Mouse (Mus musculus) lung, postnatal 14 days (tissue): ENCODE results near the gene Tenm2.

Source experiments
- DNase-seq: peaks from one replicate; pipeline ENCODE4 v3.0.0; 2021

Gene Tenm2

DNA sequence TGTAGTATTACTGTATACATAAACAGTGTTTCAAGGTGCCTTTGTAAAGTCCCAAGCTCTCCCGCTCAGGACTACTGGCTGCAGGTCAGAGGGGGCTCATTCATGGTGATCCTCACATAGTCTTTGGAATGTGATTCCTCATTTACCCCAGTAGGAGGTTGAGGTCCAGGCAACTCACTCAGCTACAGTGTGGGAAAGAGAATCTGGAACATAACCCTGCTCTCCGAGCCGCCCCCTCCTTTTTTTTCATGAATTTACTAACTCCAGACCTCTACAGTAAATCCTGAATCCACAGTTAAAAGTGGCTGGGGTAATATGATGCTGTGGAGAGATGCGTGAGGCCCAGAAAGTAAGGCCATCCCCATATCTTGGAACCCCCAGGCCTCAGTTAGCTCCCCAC, 1066.0 kb downstream of the Tenm2 start:
- DNase-seq: no peak

DNA sequence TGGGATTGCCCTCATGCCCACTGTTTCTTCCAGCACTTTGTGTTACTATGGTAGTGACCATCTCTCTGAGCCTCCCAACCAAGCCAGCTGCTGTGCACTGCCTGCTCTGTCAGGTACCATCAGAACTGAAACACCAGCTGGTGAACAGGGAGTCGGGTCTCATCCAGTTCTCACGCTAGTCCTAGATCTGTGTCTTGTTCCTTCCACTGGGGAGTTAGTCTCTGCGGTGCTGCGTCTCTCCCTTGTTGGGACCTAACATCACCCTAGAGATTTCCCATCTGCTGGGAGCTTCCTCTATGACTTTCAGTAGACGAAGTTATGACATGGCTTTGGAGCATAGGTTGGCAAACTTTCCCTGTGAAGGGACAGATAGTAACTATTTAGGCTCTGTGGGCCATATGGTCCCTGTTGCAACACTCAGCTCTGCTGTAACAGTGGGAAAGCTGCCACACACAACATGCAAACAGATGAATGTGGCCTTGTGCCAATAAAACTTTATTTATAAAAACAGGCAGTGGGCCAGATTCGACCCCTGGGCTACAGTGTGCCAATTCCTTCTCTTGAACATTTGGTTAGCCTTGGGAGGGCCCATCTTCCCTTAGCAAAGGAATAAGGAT, 1066.7 kb downstream of the Tenm2 start:
- peak; percentile 3 for DNase-seq

DNA sequence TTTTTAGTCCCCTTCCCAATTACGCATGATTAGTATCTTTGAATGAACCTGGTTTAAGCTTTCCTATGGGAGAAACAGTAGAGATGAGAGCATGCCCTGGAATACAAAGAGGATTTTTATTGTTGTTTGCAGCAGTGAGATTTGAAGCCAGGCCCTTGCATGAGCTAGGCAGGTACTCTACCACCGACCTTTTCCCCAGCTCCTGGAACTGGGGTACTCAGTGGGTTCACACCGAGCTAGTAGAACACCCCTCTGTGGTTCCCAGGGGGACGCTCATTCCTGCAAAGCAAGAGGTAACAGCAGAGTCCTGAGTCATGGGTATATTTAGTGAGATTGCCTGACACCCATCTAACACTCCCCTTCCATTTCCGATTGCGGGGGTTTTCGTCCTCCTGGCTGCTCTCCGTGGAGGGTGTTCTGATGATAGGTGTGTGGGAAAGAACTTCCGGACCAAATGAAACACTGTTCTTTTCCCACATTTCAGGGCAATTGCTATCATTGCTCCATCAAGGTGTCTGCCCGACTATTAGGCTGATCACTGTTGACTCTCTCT, 1067.9 kb downstream of the Tenm2 start:
- no peak for DNase-seq

DNA sequence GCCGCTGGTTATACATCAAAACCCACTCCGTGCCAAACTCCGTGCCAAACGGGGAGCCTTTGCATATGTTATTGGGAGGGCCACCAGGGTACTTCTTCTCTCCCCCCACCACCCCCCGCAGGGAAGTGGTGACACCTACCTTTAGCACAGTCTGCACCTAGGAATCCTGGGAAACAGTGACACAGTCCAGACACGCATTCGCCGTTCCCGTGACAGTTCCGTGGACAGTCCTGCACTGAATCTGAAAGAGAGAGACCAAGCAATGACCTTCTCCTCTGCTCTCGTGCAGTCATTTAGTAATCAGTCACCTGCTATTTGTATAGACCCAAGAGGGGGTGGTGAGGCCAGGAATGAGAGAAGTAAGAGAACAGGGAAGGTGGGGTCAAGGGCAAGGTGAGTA, 1072.2 kb downstream of the Tenm2 start:
- no peak for DNase-seq

DNA sequence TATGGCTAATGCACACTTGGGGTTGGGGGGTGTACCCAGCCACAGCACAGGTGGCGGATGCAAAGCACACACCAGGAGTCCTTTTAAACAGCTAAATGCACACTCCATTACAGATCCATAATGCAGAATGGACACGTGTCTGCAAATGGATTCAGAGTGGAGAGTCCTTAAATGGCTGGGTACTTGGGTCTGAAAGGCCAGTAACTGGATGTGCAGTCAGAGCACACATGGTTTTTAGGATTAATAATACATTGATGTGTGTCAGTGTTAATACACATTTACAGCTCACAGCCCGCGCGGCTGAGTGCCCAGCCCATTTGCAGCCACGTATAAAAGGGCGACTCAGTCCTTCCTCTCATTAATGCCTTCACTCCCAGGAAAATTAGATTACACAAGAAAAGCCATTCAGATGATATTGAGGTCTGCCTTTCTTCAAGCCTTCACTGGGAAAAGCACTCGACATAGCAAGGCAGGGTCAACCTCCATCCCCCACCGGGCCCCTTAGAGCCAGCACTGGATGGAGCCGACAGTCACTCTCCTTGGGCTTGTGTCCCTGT, 1073.9 kb downstream of the Tenm2 start:
- DNase-seq: no peak

DNA sequence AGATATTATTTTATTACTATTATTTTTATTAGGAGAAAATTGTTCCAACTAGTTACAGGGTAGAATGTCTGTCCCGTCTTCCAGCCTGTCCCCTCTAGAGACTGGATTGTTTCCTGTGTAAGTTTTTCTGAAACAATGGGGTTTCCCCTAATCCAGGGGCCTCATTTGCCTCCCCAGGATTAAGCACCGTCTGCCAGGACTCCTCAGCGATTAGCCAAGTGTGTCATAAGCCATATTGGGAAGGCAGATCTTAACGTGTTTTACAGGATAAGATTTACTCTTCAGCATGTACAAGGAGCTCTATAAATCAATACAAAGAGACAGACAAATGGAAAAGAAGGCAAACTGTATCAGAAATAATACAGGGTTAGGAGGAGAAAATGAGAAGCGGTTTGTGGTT, 1082.3 kb downstream of the Tenm2 start:
- DNase-seq: no peak

DNA sequence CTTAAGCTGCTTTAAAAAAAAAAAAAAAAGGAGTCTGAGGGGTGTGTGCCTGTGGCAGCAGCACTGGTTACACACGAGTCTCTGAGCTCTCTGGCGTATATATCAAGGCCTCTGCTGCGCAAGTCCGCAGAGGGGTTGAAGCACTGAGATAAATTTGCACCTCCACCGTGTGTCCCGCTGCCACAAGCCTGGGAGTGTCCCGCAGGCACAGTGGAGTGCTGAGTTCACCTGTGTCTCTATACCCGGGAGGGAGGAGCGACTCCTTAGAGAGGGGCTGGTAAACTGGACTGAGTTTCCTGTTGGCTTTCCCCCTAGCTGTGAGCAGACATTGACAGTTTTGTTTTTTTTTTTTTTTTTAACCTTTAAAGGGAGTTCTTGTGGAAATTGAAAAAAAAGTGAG, 1082.8 kb downstream of the Tenm2 start:
- DNase-seq: no peak

DNA sequence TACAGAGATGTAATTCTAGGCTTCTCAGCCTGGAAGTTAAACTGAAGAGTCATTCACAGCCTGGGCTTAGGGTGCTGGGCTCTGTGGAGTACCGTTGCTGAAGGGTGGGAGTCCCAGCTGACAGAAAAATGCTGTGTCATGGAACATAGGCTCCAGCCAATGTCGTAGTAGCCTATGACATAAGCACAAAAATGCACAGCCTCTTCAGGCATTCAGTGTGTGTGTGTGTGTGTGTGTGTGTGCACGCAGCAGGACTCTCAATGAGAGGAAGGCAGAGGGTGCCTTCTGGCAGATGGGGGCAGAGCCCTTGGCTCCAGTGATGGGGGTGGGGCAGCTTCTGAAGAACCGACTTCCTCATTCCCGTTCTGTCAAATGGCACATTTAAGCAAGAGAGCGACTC, 1083.5 kb downstream of the Tenm2 start:
- no peak for DNase-seq

DNA sequence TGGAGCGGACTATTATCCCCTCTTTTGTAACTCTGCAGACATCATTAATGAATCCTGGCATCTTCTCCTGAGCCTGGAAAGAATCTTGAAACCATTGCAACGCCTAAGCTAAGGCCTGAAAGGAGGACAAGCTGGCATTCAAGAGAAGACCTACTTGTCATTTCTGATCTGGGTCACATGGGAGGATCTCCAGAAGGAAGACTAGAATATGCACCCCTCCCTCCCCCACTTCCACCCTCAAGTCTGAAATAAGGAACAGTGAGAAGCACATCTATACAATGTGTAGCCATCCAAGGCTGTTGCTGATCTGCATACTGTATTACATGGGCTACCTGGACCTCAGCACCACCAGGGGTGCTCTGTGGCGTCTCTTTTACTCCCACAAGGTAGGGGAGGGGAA, 1086.7 kb downstream of the Tenm2 start:
- no peak for DNase-seq

DNA sequence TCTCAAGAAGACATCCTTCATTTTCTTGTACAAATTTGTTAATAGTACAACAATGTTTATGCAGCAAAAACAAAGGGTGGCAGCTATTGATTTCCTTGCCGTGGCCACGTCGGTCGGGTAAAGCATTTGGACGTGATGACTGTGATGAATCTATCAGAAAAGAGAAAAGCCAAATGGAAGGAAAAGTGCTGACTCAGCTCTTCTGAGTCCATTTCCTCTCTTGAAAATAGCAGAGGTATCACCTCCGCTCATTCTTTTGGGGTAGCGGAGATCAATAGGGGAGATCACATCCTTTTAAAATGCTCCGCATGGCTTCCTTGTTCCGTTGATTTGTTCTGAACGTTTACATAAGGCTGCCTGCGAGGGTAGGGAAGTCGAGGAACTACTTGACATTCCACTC, 1090.7 kb downstream of the Tenm2 start:
- DNase-seq: no peak

DNA sequence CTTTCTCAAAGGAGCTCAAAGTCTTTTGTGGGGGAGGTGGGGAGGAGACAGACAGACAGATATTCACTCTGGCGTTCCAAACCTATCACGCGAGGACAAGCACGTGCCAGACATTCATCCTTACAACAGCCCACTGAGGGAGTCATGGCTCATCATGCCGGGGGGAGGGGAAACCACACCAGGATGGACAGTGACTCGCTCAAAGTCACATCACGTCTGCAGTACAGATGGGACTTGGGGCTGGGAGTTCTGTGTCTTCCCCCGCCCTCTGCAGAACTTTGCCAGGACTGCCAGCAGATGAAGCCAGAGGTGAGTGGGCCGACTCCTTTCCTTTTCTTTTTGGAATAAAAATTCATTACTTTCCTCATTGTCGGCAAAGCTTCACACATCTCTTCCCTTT, 1095.4 kb downstream of the Tenm2 start:
- no peak for DNase-seq

DNA sequence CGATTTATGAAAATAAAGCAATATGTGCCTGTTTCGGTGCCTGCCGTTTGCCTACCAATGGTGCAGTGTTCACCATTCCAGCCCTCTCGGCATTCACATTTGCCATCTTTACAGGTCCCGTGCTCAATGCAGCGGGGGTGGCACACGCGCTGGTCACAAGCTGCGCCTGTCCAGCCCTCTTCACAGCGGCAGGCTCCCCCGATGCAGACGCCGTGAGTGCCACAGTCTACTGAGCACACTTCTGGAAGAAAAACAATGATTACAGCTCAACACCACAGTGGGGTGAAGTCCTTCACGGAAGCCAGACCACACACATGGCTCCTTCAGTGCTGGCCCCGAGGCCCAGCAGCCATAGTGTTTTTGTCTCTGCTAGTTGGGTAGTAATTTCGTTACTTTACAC, 1096.2 kb downstream of the Tenm2 start:
- no peak for DNase-seq

DNA sequence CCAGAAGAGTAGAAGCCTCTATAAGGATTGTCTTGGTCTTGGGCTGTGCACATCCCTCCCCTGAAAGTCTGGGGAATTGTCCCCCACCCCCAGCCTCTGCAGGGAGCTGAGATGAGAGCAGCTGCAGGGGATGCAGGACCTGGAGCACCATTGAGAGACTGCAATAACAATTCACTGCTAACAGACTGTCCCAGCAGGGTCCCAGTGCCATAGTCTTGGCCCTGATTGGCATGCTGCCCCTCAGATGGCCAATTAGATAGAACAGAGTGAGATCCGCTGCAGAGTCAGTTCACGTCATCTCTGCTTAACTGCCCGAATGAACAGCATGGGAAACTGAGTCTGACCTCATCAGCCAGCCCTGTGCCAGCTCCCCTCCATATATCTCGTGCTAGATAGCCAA, 1097.9 kb downstream of the Tenm2 start:
- DNase-seq: no peak

DNA sequence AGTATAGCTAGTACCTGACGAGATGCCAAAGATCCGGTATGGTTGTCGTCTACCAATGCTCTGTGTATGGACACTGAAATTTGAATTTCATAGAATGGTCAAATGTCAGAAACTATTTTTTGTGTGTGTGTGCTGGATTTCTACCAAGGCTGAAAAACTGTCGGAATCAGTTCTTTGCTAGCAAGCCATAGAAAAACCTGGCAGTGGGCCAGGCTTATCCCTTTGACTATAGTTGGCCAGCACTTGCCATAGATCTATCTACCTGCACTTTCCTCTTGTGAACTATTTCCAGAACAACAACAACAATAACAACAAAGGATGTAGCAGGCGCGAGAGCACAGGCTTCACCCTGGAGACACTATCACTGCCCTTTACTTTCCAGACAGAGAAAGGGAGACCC, 1098.5 kb downstream of the Tenm2 start:
- no peak for DNase-seq

DNA sequence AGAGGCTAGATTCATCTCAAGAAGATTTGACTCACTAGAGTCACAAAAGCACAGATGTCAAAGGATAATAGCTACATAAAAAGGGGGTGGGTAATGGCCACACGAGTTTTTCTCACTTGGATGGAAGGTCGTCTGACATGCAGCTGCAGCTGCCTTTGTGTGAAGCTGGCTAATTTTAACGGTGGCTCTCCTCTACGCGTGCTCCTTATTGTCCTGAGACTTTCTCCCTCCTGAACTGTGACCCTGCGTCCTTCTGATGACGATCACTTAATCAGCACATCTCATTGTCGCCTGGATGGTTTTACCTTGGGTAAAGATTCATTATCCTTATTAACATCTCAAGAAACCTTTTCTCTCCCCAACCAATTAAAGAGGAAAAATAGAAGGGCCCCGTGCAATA, 1101.1 kb downstream of the Tenm2 start:
- no peak for DNase-seq

DNA sequence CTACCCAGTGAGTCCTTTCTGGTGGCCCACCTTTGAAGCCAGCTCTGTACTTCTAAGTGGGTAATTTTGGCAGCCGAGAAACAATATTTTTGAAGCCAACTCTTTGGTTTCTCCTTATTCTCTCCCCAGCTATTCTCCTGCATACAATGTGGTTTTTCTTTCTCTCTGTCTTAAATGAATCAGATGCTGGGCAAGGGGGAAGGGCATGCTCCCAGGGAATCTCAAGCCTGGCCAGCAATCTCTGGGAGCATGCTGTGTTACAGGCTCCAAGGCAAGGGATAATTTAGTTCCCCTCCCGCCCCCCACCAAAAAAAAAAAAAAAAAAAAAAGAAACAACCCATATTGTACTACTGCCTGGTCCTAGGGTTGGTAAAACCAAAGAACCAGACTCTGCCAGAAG, 1112.5 kb downstream of the Tenm2 start:
- no peak for DNase-seq

DNA sequence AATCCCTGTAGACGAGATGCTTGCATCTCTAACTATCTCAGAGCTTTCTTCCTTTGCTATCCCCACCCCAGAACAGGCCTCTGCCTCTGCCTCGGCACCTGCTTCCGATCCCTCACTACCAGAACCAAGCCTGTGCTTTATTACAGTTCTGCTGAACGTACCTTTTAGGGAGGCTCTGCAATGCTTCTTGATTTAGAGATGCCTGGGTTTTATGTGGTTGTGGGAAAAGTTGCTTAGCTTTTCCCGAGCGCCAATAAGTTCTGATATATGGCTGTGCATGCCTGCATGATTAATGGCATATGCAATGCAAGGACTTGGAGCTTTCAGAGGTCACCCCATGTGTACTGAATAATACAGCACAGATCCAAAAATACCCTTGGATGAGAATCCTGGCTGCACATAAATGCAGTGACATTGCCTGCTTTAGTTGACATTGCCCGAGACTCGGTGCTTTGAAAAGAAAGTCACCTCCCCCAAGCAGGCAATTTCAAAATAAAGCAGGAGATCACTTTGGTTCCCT, 1114.3 kb downstream of the Tenm2 start:
- no peak for DNase-seq

DNA sequence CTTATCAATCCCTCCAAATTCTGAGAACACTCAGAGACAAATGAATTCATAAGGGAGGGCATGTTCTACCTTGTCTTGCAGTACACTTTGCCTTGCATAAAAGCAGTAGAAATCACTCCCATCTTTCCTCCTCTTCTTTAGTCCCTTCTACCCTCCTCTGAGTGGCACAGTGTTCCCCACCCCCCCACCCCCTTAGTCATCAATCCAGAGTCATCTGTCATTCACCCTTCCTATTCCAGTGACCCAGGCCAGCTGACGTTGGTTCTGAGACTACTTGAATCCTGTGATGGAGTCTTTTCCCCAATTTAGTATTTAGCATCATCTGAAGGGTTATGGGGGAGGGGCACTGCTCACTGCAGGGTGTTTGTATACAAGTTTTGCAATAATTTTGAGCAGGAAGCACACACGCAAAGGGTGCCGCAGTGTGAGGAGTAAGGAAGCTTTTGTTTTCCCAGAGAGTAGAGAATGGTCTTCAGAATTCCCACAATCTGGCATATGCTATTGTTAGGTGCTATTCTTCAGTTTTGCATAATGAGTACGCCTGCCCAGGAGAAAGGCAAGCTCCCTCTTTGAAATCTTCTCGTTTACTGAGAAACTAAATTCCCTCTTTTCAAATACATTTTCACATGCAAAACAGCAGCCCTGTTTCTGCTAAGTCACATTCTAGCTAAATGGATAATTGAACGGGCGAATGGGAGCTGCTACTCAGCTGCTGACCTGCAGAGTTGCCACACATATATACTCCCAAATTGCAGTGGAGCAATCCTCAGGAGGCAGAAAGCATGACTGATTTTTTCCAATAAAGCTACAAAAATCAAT, 1115.0 kb downstream of the Tenm2 start:
- no peak for DNase-seq

DNA sequence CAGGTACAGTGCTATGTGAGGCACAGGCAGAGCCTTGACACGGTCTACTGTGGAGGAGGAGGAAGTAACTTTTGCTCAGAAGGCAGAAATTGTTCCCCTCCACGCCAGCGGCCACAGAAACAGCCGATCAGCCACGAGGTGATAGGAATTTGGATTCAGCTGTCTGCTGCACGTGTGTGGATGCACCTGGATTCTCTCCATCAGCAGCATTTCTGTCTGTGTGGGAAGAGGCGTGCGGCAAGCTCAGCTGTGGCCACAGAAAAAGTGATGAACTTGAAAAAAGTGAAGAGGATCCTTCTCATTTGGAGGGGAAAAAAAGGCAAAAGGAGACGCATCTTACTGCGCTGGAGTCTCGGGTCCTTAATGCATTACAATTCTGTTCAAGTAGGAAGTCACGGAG, 1122.4 kb downstream of the Tenm2 start:
- DNase-seq: no peak

DNA sequence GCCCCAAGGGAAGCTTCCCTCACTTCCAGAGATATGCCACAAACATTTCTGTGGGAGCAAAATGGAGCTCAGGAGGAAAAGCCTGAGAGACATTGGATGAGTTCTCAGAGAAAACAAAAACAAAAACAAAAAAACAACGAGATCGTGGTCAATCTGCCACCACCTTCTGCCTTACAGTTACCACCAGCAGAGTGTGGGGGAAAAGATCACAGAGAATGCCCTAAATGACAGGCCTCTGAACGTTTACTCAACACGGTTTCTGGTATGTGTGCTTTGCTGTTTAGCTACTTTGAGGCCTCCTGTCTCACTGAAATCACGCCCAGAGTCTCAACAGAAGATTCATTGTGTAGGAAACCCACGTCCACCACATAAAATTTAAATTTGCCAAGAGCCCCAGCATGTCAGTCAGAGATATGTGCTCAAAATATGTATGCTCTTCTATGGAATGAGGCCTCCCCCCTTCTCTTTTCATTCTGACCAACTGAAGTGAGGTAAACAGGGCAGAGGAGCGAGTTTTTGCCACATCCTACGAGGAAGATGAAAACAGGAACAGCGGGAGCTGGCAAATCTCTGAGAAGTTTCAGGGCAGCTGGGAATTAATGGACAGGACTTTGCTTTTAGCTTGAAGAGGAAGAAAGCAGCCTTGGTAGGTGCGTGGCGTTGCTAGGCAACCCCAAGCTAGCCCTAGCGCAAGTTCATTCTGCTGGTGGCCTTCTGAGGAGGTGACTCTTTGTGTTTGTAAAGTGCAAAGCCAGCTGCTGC, 1126.6 kb downstream of the Tenm2 start:
- DNase-seq: no peak

DNA sequence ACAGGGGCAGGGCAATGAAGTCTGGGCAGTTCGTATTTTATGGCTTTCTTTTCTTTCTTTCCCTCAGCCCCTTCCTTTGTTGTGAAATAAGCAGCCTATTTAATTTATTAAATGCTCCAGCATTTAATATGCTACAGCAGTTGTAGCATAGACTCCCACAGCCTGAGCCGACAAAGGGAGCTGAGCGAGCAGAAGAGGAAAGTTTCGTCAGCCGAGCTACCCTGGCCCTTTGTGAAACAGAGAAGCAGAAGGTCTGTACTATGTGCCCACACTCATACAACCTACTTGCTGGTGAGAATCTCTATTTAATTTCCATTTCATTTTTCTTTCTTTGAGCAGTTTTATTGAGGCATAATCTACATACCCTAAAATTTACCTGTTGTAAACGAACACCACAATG, 1127.9 kb downstream of the Tenm2 start:
- no peak for DNase-seq

DNA sequence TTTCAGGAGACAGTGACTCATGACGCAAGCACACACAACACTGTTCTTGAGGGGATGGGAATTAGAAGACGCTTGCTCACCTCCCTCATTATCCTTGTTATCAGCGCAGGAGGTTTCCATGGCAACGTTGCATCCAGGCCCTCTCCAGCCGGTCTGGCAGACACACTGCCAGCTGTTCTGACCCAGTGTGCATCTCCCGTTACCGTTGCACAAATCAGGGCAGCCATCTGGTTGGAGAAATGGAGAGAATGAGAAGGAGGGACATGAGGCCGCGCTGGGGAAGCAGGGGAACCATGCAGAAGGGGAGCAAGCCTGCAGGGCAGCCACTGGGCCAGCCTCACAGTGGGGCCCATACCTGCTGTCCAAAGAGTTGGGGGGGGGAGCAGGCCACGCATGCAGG, 1129.1 kb downstream of the Tenm2 start:
- DNase-seq: no peak

DNA sequence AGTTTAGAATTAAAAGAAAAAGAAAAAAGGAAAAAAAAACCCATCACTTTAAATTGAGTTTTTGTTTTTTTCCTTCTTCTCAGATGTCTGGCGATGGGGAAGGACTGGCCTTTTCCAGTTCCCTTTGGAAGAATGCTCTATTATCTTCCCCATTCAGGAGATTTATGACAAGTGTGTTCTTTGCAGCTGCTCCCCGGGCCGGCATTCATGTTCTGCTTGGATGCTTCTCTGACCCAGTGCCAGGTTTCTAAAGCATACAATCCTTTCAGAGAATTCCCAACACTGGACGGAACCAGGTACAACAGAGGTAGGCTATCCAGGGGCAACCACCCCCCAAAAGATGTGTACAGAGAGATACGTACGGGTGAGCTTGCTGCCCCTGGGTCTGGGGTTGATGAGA, 1132.2 kb downstream of the Tenm2 start:
- DNase-seq: no peak
